Mouse (Mus musculus): ENCODE data around the gene Hist1h3g. TPM values are rescaled to one million over a fixed set of nuclear protein-coding genes. Genes with fewer than 3 reads are reported as not detected.
"Not testable (repeated sequence)": the region's sequence is repeated elsewhere in the genome, so short reads cannot be mapped to it uniquely, and the experiment has no call there.

The Hist1h3g gene
- polyA plus RNA-seq, 1 experiment, result 496 TPM

GRCm38 (mm10) chr13:23572218-23573033 is 37.2 kb downstream of the Hist1h3g start:
- DNase-seq, result no peak
- WGBS, result 31% methylated on average over 2 of the region's 2 CpGs
- Histone ChIP-seq H3K27me3 (ENCODE audit: control insufficient read depth, insufficient read depth, low read length) (no peaks in the 10 kb centered on the region), H3K36me3 (ENCODE audit: control insufficient read depth, insufficient read depth, low read length) (no peaks in the 10 kb centered on the region), H3K4me1 (replicated peaks; ENCODE audit: control insufficient read depth, insufficient read depth, low read length) (peaks cover 3% of the 10 kb centered on the region), H3K27ac (ENCODE audit: control insufficient read depth, insufficient read depth, low read length) (no peak overlapping the region), H3K4me3 (ENCODE audit: control insufficient read depth, insufficient read depth, low read length) (no peak overlapping the region)
- TF ChIP-seq CTCF (IDR thresholded peaks at IDR 0.05; ENCODE audit: borderline replicate concordance, control insufficient read depth, extremely low read depth, insufficient read depth, low read length, poor library complexity) (no peak), POLR2A (IDR thresholded peaks at IDR 0.05; ENCODE audit: control insufficient read depth, extremely low read depth, insufficient read depth, low read length, poor library complexity) (no peak)

GRCm38 (mm10) chr13:23573034-23573897 is 38.0 kb downstream of the Hist1h3g start:
- Histone ChIP-seq H3K4me3 (ENCODE audit: control insufficient read depth, insufficient read depth, low read length) (peak overlapping the region; percentile 55), H3K27ac (ENCODE audit: control insufficient read depth, insufficient read depth, low read length) (peak overlapping the region; percentile 93)
- WGBS, result 5% methylated on average over 20 of the region's 20 CpGs
- H3K27me3 ChIP-seq (ENCODE audit: control insufficient read depth, insufficient read depth, low read length); DNase-seq; H3K36me3 ChIP-seq (ENCODE audit: control insufficient read depth, insufficient read depth, low read length); H3K4me1 ChIP-seq (replicated peaks; ENCODE audit: control insufficient read depth, insufficient read depth, low read length): not testable (repeated sequence)

GRCm38 (mm10) chr13:23573898-23574524 is 38.8 kb downstream of the Hist1h3g start, which contains the start of the genes Hist1h2bf and Hist1h2ad:
Gene Hist1h2bf (minus strand): TSS chr13:23574196.
Gene Hist1h2ad (plus strand): TSS chr13:23574381.
- H3K36me3 ChIP-seq (ENCODE audit: control insufficient read depth, insufficient read depth, low read length); H3K4me1 ChIP-seq (replicated peaks; ENCODE audit: control insufficient read depth, insufficient read depth, low read length); H3K27me3 ChIP-seq (ENCODE audit: control insufficient read depth, insufficient read depth, low read length): not testable (repeated sequence)
- peak; percentile 24; the same call in 1 of the 2 replicates for TF ChIP-seq POLR2A (IDR thresholded peaks at IDR 0.05; ENCODE audit: control insufficient read depth, extremely low read depth, insufficient read depth, low read length, poor library complexity)
- peak within 1 kb of the TSS; percentile 94 for H3K27ac ChIP-seq (ENCODE audit: control insufficient read depth, insufficient read depth, low read length)
- 0% methylated on average over 40 of the region's 42 CpGs for WGBS
- peak; percentile 89 for DNase-seq
- H3K4me3 ChIP-seq (ENCODE audit: control insufficient read depth, insufficient read depth, low read length), result peak within 1 kb of the TSS; percentile 55

GRCm38 (mm10) chr13:23574546-23575170 is 39.4 kb downstream of the Hist1h3g start:
- not testable (repeated sequence) for H3K36me3 ChIP-seq (ENCODE audit: control insufficient read depth, insufficient read depth, low read length); H3K27me3 ChIP-seq (ENCODE audit: control insufficient read depth, insufficient read depth, low read length); H3K4me1 ChIP-seq (replicated peaks; ENCODE audit: control insufficient read depth, insufficient read depth, low read length); DNase-seq
- WGBS, result under 1% methylated on average over 13 of the region's 39 CpGs
- Histone ChIP-seq H3K4me3 (ENCODE audit: control insufficient read depth, insufficient read depth, low read length) (peak overlapping the region; percentile 47), H3K27ac (ENCODE audit: control insufficient read depth, insufficient read depth, low read length) (peak overlapping the region; percentile 94)

GRCm38 (mm10) chr13:23575271-23575851 is 40.1 kb downstream of the Hist1h3g start, which contains the start of gene Hist1h3d:
Gene Hist1h3d (plus strand): TSS chr13:23575763.
- H3K4me3 ChIP-seq (ENCODE audit: control insufficient read depth, insufficient read depth, low read length), result peak within 1 kb of the TSS; percentile 47
- TF ChIP-seq POLR2A (IDR thresholded peaks at IDR 0.05; ENCODE audit: control insufficient read depth, extremely low read depth, insufficient read depth, low read length, poor library complexity) (no peak), CTCF (IDR thresholded peaks at IDR 0.05; ENCODE audit: borderline replicate concordance, control insufficient read depth, extremely low read depth, insufficient read depth, low read length, poor library complexity) (no peak)
- WGBS, result under 1% methylated on average over 18 of the region's 18 CpGs
- H3K36me3 ChIP-seq (ENCODE audit: control insufficient read depth, insufficient read depth, low read length), result no peaks in the 10 kb centered on the region
- peak within 1 kb of the TSS; percentile 94 for H3K27ac ChIP-seq (ENCODE audit: control insufficient read depth, insufficient read depth, low read length)
- H3K4me1 ChIP-seq (replicated peaks; ENCODE audit: control insufficient read depth, insufficient read depth, low read length), result peaks cover 3% of the 10 kb centered on the region
- no peaks in the 10 kb centered on the region for H3K27me3 ChIP-seq (ENCODE audit: control insufficient read depth, insufficient read depth, low read length)
- no peak for DNase-seq

GRCm38 (mm10) chr13:23575864-23576313 is 40.7 kb downstream of the Hist1h3g start:
- DNase-seq; H3K27me3 ChIP-seq (ENCODE audit: control insufficient read depth, insufficient read depth, low read length); H3K4me1 ChIP-seq (replicated peaks; ENCODE audit: control insufficient read depth, insufficient read depth, low read length); H3K36me3 ChIP-seq (ENCODE audit: control insufficient read depth, insufficient read depth, low read length): not testable (repeated sequence)
- WGBS, result 1% methylated on average over 17 of the region's 40 CpGs
- Histone ChIP-seq H3K4me3 (ENCODE audit: control insufficient read depth, insufficient read depth, low read length) (peak overlapping the region; percentile 43), H3K27ac (ENCODE audit: control insufficient read depth, insufficient read depth, low read length) (peak overlapping the region; percentile 49)
